Mouse (Mus musculus) kidney, postnatal 0 days (tissue): ENCODE results near the gene Arpp21. TPM values are rescaled to one million over a fixed set of nuclear protein-coding genes. Genes with fewer than 3 reads are reported as not detected.

Source experiments
- ATAC-seq: fragments of 200-750 bp; cut with Nextera tagmentation; replicated peaks from 2 replicates; pipeline ENCODE4 v1.8.0; 2017; ENCODE audit warnings: low read depth, moderate number of reproducible peaks, moderate TSS enrichment, moderate library complexity; ENCODE audit not compliant: low FRiP score
- DNase-seq: peaks from one replicate; pipeline ENCODE4 v3.0.0-alpha.2; 2016; ENCODE audit warnings: low spot score
- H3K27ac ChIP-seq: fragments of 300-500 bp; sonication (generic); 2 replicates; pipeline ENCODE4 v1.5.1; 2014; ENCODE audit warnings: mild to moderate bottlenecking
- H3K27me3 ChIP-seq: fragments of 300-500 bp; sonication (generic); 2 replicates; pipeline ENCODE4 v1.6.1; 2014; ENCODE audit warnings: low read length, mixed read lengths; ENCODE audit not compliant: insufficient read depth
- H3K36me3 ChIP-seq: fragments of 300-500 bp; sonication (generic); 2 replicates; pipeline ENCODE4 v1.6.1; 2014; ENCODE audit warnings: low read length, mixed read lengths; ENCODE audit not compliant: insufficient read depth
- H3K4me1 ChIP-seq: fragments of 300-500 bp; sonication (generic); replicated peaks from 2 replicates; pipeline ENCODE4 v1.6.1; 2014; ENCODE audit warnings: antibody characterized with exemption, low read length, mixed read lengths; ENCODE audit not compliant: insufficient read depth
- H3K4me2 ChIP-seq: fragments of 300-500 bp; sonication (generic); 2 replicates; pipeline ENCODE4 v1.6.1; 2014; ENCODE audit warnings: mild to moderate bottlenecking, low read length, moderate library complexity, mixed read lengths
- H3K4me3 ChIP-seq: fragments of 300-500 bp; sonication (generic); replicated peaks from 2 replicates; pipeline ENCODE4 v1.5.1; 2014; ENCODE audit warnings: low read depth, low read length
- H3K9ac ChIP-seq: fragments of 300-500 bp; sonication (generic); 2 replicates; pipeline ENCODE4 v1.6.1; 2014; ENCODE audit warnings: low read depth, low read length
- H3K9me3 ChIP-seq: fragments of 300-500 bp; sonication (generic); replicated peaks from 2 replicates; pipeline ENCODE4 v1.6.1; 2016; ENCODE audit warnings: low read length, inconsistent platforms, mixed read lengths
- CTCF ChIP-seq: IDR thresholded peaks from 2 replicates; pipeline ENCODE4 v1.5.1; 2016; ENCODE audit warnings: antibody characterized with exemption, low read depth, mild to moderate bottlenecking, moderate library complexity
- WGBS: fragments of 180-500 bp; shearing (Covaris S2); extraction: QIAGEN DNeasy Blood & Tissue Kit; methylation state at CpG from one replicate; pipeline ENCODE4 v1.1.7; 2014; 5-methylcytosine and 5-hydroxymethylcytosine counted together
- microRNA-seq: library from miRNA; unstranded; fragments of <30 nt; microRNA quantifications from one replicate; pipeline ENCODE4, GENCODE M21; 2016
- polyA plus RNA-seq: library from polyadenylated mRNA; unstranded; fragments of >200 nt; fragmentation: Nextera tagmentation; extraction: Ambion mirVana; gene quantifications from 2 replicates; pipeline ENCODE4 v1.2.1, GENCODE M21; 2015

Arpp21 gene
- polyA plus RNA-seq, 1 experiment from 2014 or later: 0.63 TPM

DNA sequence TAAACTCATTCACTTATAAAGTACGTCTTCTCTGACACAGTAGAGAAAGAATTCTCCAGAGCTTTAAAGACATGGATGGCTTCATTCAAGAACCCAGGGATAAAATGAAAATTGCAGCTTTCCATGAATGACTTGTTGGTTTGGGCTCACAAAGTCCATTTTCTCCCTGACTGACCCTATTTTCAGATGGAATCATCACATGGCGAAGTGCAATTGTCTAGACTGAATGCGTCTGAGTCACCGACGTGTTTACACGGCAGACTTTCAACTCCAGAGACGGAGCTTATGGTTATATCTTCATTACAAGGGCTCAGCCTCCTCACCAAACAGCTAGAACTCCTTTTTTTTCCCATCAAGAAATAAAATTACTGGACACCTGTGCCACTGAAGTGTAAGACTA is 203.6 kb downstream of the Arpp21 start:
- WGBS: 82% methylated on average over 7 of the region's 7 CpGs
- Histone ChIP-seq H3K27ac (no peak overlapping the region), H3K4me3 (no peak overlapping the region), H3K9me3 (no peaks in the 10 kb centered on the region), H3K9ac (no peak overlapping the region), H3K4me1 (no peaks in the 10 kb centered on the region), H3K27me3 (no peaks in the 10 kb centered on the region), H3K4me2 (no peak overlapping the region), H3K36me3 (no peaks in the 10 kb centered on the region)
- ATAC-seq (no peak), DNase-seq (no peak)
- no peak for TF ChIP-seq CTCF

DNA sequence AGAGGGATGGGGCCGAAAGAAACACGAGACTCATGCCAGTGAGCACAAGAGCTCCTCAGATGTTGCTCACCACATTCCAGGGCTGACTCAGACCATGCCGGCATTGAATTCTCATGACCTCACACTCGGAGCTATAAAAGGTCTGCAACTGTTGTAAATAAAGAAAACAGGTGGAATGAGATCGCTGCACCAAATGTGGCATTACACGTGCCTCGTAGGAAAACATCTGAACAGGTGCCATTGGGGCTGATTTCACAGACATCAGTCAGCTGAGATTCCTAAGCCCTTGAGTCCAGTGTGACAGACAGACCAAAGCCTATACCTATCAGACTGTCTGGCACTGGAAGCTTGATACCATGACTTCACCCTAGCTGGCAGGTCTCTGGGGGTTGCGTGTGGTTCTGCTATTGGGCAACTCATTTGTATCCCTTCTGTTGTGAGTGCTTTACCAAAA is 212.1 kb downstream of the Arpp21 start:
- H3K4me3 ChIP-seq: no peak overlapping the region
- 46% methylated on average over 8 of the region's 8 CpGs for WGBS
- no peaks in the 10 kb centered on the region for H3K9me3 ChIP-seq
- no peaks in the 10 kb centered on the region for H3K36me3 ChIP-seq
- TF ChIP-seq CTCF: no peak
- H3K4me2 ChIP-seq: no peak overlapping the region
- no peak overlapping the region for H3K27ac ChIP-seq
- peak; percentile 22 for DNase-seq
- no peaks in the 10 kb centered on the region for H3K4me1 ChIP-seq
- H3K27me3 ChIP-seq: no peaks in the 10 kb centered on the region
- no peak for ATAC-seq
- H3K9ac ChIP-seq: no peak overlapping the region

DNA sequence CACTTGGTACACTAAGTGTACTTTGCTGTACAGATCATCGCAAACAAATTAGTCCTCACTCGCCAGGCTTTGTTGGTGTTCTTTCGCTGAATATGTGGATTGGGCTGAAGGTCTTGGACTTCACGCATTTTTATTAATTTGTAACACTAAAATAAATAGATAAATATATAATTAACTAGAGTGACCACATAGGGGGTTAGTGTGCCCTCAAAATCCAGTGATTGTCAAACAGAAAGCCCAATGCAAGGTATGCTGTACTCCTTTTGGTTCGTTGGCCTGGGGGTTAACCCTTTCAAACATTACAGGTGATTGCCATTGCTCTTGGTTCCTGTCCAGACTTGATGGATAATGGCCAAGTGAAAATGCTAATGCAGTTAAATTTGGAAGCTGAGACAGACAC is 212.6 kb downstream of the Arpp21 start:
- WGBS: 82% methylated on average over 5 of the region's 5 CpGs
- H3K36me3 ChIP-seq: no peaks in the 10 kb centered on the region
- DNase-seq (no peak), ATAC-seq (no peak)
- no peaks in the 10 kb centered on the region for H3K9me3 ChIP-seq
- H3K9ac ChIP-seq: no peak overlapping the region
- no peak overlapping the region for H3K4me3 ChIP-seq
- no peak overlapping the region for H3K4me2 ChIP-seq
- no peaks in the 10 kb centered on the region for H3K4me1 ChIP-seq
- H3K27me3 ChIP-seq: no peaks in the 10 kb centered on the region
- no peak for TF ChIP-seq CTCF
- H3K27ac ChIP-seq: no peak overlapping the region

Small RNAs within 50 kb of the gene (microRNA-seq; reads per million reads assigned to microRNA genes)
- gene Mir128-2: 3.2 reads per million, percentile 8 among the genes with 10 or more reads in this experiment
